Mouse (Mus musculus): Measurements from ENCODE around the gene Hoxa7.

- no peak for TF ChIP-seq CTCF (IDR thresholded peaks at IDR 0.05 in 2 of 3, conservative IDR thresholded peaks at IDR 0.05 in 1 of 3; ENCODE audit: control insufficient read depth in 1 of 3, insufficient read depth in 1 of 3, low read depth in 2 of 3, low read length in 3 of 3, poor library complexity in 1 of 3, severe bottlenecking in 1 of 3)
- no peak for TF ChIP-seq EP300 (IDR thresholded peaks at IDR 0.05; ENCODE audit: low read depth in 1 of 2, low read length in 2 of 2)
- no peak for TF ChIP-seq POLR2AphosphoS5 (IDR thresholded peaks at IDR 0.05; ENCODE audit: borderline replicate concordance, low read depth, low read length)
- no peak for TF ChIP-seq RAD21 (IDR thresholded peaks at IDR 0.05; ENCODE audit: low read depth, low read length)
- no peak for TF ChIP-seq POLR2A (IDR thresholded peaks at IDR 0.05; ENCODE audit: control insufficient read depth in 1 of 2, insufficient read depth in 1 of 2, low read depth in 1 of 2, low read length in 2 of 2, poor library complexity in 1 of 2)
- no peak for TF ChIP-seq NRF1 (IDR thresholded peaks at IDR 0.05; ENCODE audit: insufficient read depth, low read depth, low read length, poor library complexity, severe bottlenecking)
- TF ChIP-seq TAL1 (IDR thresholded peaks at IDR 0.05; ENCODE audit: low read length) = no peak
- TF ChIP-seq ETS1 (IDR thresholded peaks at IDR 0.05; ENCODE audit: low read depth, low read length) = no peak
- TF ChIP-seq GATA1 (IDR thresholded peaks at IDR 0.05; ENCODE audit: low read depth, low read length) = no peak
- no peak for TF ChIP-seq GABPA (IDR thresholded peaks at IDR 0.05; ENCODE audit: low read depth, low read length)
- no peak for TF ChIP-seq CHD2 (IDR thresholded peaks at IDR 0.05; ENCODE audit: low read length)
- TF ChIP-seq ZC3H11A (IDR thresholded peaks at IDR 0.05; ENCODE audit: low read depth, low read length) = no peak
- TF ChIP-seq POLR2AphosphoS2 (IDR thresholded peaks at IDR 0.05; ENCODE audit: low read length) = no peak
Measured at GRCm38 (mm10) chr6:52207684-52207976, 14.0 kb downstream of the Hoxa7 start.
